Mouse (Mus musculus) midbrain, embryonic 10.5 days (tissue): ENCODE measurements at regions not wholly inside any gene's neighbourhood (a gene's known extent, or its start where the extent isn't known, plus 50 kb on each side); places are given as distances from the start of the nearest gene placed in this dataset.

ENCODE experiments used
- DNase-seq: peaks from one replicate; pipeline ENCODE4 v3.0.0-alpha.2; 2017; ENCODE audit warnings: low spot score
- H3K27ac ChIP-seq: fragments of 300-500 bp; sonication (generic); replicated peaks from 2 replicates; pipeline ENCODE4 v1.5.1; 2016; ENCODE audit warnings: mild to moderate bottlenecking
- H3K27me3 ChIP-seq: fragments of 300-500 bp; sonication (generic); 2 replicates; pipeline ENCODE4 v1.6.1; 2016; ENCODE audit warnings: low read depth, mild to moderate bottlenecking; ENCODE audit not compliant: poor library complexity, severe bottlenecking
- H3K36me3 ChIP-seq: fragments of 300-500 bp; sonication (generic); 2 replicates; pipeline ENCODE4 v1.6.1; 2016; ENCODE audit warnings: mild to moderate bottlenecking, moderate library complexity
- H3K4me1 ChIP-seq: fragments of 300-500 bp; sonication (generic); 2 replicates; pipeline ENCODE4 v1.6.1; 2016
- H3K4me3 ChIP-seq: fragments of 300-500 bp; sonication (generic); 2 replicates; pipeline ENCODE4 v1.5.1; 2016; ENCODE audit warnings: mild to moderate bottlenecking, moderate library complexity
- H3K9me3 ChIP-seq: fragments of 300-500 bp; sonication (generic); replicated peaks from 2 replicates; pipeline ENCODE4 v1.6.1; 2016; ENCODE audit warnings: mild to moderate bottlenecking
- WGBS: fragments of 180-500 bp; shearing (Covaris S2); methylation state at CpG from one replicate; pipeline ENCODE4 v1.1.7; 2016; 5-methylcytosine and 5-hydroxymethylcytosine counted together

- Histone ChIP-seq H3K9me3 (no peaks in the 10 kb centered on the region), H3K27ac (no peak overlapping the region), H3K4me3 (no peak overlapping the region), H3K27me3 (no peaks in the 10 kb centered on the region), H3K4me1 (no peaks in the 10 kb centered on the region), H3K36me3 (no peaks in the 10 kb centered on the region)
- DNase-seq = no peak
- WGBS = 77% methylated on average over 6 of the region's 6 CpGs
These were observed 459.9 kb upstream of the Pdzrn3 start for GRCm38 (mm10) chr6:101837563-101837962.

DNA sequence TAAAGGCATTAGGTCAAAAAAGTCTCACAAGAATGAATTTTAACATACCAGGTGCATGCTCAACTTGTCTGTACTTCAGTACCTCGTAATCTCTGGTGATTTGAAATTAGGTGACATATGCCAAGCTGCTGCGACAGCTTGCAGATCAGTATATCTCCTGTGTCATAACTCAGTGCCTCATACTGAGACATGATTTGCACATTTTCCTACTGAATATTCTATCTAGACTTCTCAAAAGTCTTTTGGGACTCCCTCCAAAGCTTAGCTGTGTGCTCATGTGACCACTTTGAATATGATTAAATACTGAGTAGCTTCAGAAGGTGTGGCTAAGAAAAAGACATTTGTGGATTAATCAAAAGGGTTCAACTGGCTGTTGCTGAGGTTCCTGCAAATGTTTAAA, 416.3 kb upstream of the Pdzrn3 start:
- WGBS = 86% methylated on average over 2 of the region's 2 CpGs
- Histone ChIP-seq H3K4me1 (no peaks in the 10 kb centered on the region), H3K27ac (no peak overlapping the region), H3K27me3 (no peaks in the 10 kb centered on the region), H3K4me3 (no peak overlapping the region), H3K9me3 (no peaks in the 10 kb centered on the region), H3K36me3 (no peaks in the 10 kb centered on the region)
- no peak for DNase-seq

DNA sequence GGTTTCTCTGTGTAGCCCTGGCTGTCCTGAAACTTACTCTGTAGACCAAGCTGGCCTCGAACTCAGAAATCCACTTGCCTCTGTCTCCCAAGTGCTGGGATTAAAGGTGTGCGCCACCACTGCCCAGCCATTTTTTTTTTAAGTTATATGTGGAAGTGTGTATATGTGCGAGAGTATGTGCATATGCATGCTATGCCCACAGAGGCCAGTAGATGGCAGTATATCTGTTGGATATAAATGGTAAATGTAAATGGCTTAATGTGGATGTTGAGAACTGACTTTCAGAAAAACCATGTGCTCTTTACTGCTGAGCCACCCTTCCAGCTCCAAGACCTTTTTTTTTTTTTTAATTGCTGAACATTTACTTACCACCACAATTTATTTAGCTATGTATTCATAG, 400.2 kb upstream of the Pdzrn3 start:
- Histone ChIP-seq H3K4me3 (no peak overlapping the region), H3K27ac (no peak overlapping the region), H3K4me1 (no peaks in the 10 kb centered on the region), H3K9me3 (peaks cover 3% of the 10 kb centered on the region; the same call in 1 of the 2 replicates), H3K27me3 (no peaks in the 10 kb centered on the region), H3K36me3 (no peaks in the 10 kb centered on the region)
- WGBS = 93% methylated on average over 3 of the region's 3 CpGs
- DNase-seq = no peak

- Histone ChIP-seq H3K36me3 (no peaks in the 10 kb centered on the region), H3K4me3 (no peak overlapping the region), H3K27me3 (no peaks in the 10 kb centered on the region), H3K4me1 (no peaks in the 10 kb centered on the region), H3K9me3 (peaks cover 3% of the 10 kb centered on the region; the same call in 1 of the 2 replicates), H3K27ac (no peak overlapping the region)
- DNase-seq = no peak
- 79% methylated on average over 5 of the region's 5 CpGs for WGBS
These were observed 395.5 kb upstream of the Pdzrn3 start for GRCm38 (mm10) chr6:101773151-101773550.

- Histone ChIP-seq H3K36me3 (no peaks in the 10 kb centered on the region), H3K9me3 (no peaks in the 10 kb centered on the region), H3K4me3 (no peak overlapping the region), H3K4me1 (no peaks in the 10 kb centered on the region), H3K27ac (no peak overlapping the region), H3K27me3 (no peaks in the 10 kb centered on the region)
- 36% methylated on average over 3 of the region's 3 CpGs for WGBS
- no peak for DNase-seq
These were observed 357.4 kb upstream of the Pdzrn3 start for GRCm38 (mm10) chr6:101735107-101735506.

- H3K4me1 ChIP-seq = no peaks in the 10 kb centered on the region
- no peaks in the 10 kb centered on the region for H3K9me3 ChIP-seq
- no peak overlapping the region for H3K27ac ChIP-seq
- H3K27me3 ChIP-seq = no peaks in the 10 kb centered on the region
- H3K36me3 ChIP-seq = no peaks in the 10 kb centered on the region
- no peak for DNase-seq
- no peak overlapping the region for H3K4me3 ChIP-seq
These were observed 342.8 kb upstream of the Pdzrn3 start for GRCm38 (mm10) chr6:101720513-101720912.

DNA sequence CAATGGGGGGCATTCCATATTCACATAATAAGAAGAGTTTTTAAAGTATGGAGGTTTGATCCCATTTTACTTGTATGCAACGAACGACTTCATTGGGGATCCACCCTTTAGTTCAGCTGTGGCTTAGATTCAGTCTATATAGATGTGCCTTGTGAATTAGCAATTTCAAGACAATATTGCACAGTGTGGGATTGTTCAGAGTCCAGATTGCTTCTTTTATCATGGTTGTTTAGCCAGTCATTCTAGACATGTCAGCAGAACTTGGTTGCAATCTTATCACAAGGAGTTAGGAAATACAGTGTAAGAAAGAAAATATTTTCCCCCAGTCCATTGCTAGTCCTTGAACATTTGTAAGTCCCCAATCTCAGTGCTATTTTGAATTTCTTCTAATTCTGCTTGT, 312.0 kb upstream of the Pdzrn3 start:
- WGBS = 92% methylated on average over 2 of the region's 2 CpGs
- Histone ChIP-seq H3K4me1 (no peaks in the 10 kb centered on the region), H3K27me3 (no peaks in the 10 kb centered on the region), H3K9me3 (no peaks in the 10 kb centered on the region), H3K36me3 (no peaks in the 10 kb centered on the region), H3K4me3 (no peak overlapping the region), H3K27ac (no peak overlapping the region)
- no peak for DNase-seq

DNA sequence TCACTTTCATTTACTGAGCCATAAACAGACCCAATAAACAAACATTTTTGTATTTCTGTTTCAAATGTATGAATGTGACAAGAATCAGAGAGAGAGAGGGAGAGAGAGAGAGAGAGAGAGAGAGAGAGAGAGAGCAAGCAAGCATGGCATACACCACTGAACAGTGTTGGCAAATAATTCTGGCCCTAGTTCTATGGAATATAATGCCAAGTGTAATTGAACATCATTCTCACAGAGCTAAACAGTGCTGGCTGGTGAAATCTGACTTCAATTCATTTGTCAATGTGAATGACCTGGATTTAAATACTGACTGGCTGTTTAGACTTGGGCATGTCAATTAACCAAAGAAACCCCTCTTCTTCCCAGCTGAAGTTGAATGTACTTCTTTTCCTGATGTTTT, 308.9 kb upstream of the Pdzrn3 start:
- DNase-seq = no peak
- no peaks in the 10 kb centered on the region for H3K4me1 ChIP-seq

GRCm38 (mm10) chr6:101685734-101686133, 308.0 kb upstream of the Pdzrn3 start:
- H3K27me3 ChIP-seq = no peaks in the 10 kb centered on the region
- no peak overlapping the region for H3K4me3 ChIP-seq
- no peak for DNase-seq
- no peaks in the 10 kb centered on the region for H3K36me3 ChIP-seq
- WGBS = 75% methylated on average over 8 of the region's 8 CpGs
- H3K9me3 ChIP-seq = no peaks in the 10 kb centered on the region
- H3K27ac ChIP-seq = no peak overlapping the region
- no peaks in the 10 kb centered on the region for H3K4me1 ChIP-seq

More for the DNA sequence above, 308.9 kb upstream of the Pdzrn3 start:
- Histone ChIP-seq H3K4me3 (no peak overlapping the region), H3K27ac (no peak overlapping the region), H3K27me3 (no peaks in the 10 kb centered on the region), H3K36me3 (no peaks in the 10 kb centered on the region), H3K9me3 (no peaks in the 10 kb centered on the region)

DNA sequence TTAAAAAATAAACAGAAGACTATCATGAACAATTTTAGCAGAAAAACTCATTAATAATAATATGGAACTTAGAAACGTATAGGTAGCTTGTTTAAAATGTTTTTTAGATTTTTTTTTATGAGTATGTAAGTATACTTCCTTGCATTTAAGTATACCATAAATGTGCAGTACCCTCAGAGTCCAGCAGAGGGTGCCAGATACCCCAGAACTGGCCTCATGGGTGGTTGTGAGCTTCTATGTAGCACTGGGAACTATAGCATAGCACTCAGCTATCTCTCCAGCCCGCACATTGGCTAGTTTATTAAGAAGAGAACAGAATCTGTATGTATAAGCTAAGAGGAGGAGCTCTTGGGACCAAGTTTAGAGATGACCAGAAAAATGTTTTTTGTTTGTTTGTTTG, 306.7 kb upstream of the Pdzrn3 start:
- DNase-seq = no peak
- Histone ChIP-seq H3K4me3 (no peak overlapping the region), H3K36me3 (no peaks in the 10 kb centered on the region), H3K9me3 (no peaks in the 10 kb centered on the region), H3K27ac (no peak overlapping the region), H3K27me3 (no peaks in the 10 kb centered on the region), H3K4me1 (no peaks in the 10 kb centered on the region)
- WGBS = 70% methylated on average over 2 of the region's 2 CpGs

- no peaks in the 10 kb centered on the region for H3K27me3 ChIP-seq
- no peaks in the 10 kb centered on the region for H3K9me3 ChIP-seq
- no peaks in the 10 kb centered on the region for H3K36me3 ChIP-seq
- DNase-seq = no peak
- WGBS = 91% methylated on average over 4 of the region's 4 CpGs
- H3K4me1 ChIP-seq = peaks cover 17% of the 10 kb centered on the region
- no peak overlapping the region for H3K27ac ChIP-seq
- no peak overlapping the region for H3K4me3 ChIP-seq
These were observed 297.1 kb upstream of the Pdzrn3 start for GRCm38 (mm10) chr6:101674846-101675245.

DNA sequence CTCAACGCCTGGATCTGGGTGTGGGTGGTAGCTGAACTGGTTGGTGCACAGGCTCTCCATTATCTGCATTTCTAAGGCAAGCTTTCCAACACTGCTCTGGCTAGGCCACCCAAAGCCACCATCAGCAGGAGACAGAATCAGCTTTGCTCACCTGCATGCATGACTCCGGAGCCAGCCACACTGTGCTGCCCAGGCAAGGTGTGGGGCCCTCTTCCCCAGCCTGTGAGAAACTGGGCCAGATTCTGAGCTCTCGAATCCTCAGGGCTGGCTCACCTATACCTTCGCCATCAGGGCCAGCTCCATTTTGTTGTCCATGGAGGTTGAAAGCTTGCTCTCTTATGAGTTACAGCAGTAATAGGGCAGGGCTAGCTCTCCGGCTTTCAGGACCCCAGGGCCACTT, 293.1 kb upstream of the Pdzrn3 start:
- H3K27ac ChIP-seq = peak overlapping the region; percentile 52
- no peaks in the 10 kb centered on the region for H3K27me3 ChIP-seq
- no peaks in the 10 kb centered on the region for H3K9me3 ChIP-seq
- no peak overlapping the region for H3K4me3 ChIP-seq
- no peaks in the 10 kb centered on the region for H3K36me3 ChIP-seq
- 65% methylated on average over 5 of the region's 5 CpGs for WGBS
- peaks cover 31% of the 10 kb centered on the region for H3K4me1 ChIP-seq
- DNase-seq = no peak

DNA sequence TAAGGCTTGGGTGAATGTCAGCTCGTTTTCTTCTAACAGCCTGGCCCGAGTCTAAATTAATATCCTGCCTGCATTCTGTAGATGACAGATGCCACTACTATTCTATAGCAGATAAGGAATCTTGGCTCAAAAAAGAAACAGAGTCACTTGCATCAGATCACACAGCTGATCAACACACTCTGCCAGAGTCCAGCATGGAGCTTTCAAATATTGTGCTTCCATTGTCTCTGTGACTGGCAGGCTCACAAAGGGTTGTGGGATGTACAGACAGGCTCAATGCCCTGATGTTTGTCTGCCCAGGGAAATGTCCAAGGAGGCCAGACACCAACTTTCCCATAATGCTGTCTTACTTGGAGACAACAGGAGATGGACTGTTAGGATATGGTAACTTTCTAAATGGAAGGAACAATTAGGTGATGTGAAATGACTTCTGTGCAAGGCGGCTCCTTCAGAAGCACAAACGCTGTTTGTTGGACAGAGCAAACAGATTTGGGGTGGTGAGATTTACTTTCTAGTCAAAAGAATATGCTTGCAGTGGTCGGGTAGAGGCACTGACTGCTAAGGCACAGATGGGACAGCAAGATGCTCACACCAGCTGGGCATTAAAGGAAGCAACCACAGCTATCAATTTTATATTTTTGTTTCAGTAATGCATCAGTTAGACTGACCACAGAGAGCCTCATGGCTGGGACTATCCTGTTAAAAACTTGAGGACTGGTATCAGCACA, 291.6 kb upstream of the Pdzrn3 start:
- Histone ChIP-seq H3K4me1 (peaks cover 31% of the 10 kb centered on the region), H3K36me3 (no peaks in the 10 kb centered on the region), H3K4me3 (no peak overlapping the region), H3K27me3 (no peaks in the 10 kb centered on the region), H3K27ac (peak overlapping the region; percentile 68), H3K9me3 (no peaks in the 10 kb centered on the region)
- 68% methylated on average over 5 of the region's 5 CpGs for WGBS
- DNase-seq = peak; percentile 33

- no peak for DNase-seq
- 90% methylated on average over 6 of the region's 6 CpGs for WGBS
These were observed 276.7 kb upstream of the Pdzrn3 start for GRCm38 (mm10) chr6:101654351-101654750.

More at GRCm38 (mm10) chr6:101654351-101654750, 276.7 kb upstream of the Pdzrn3 start:
- Histone ChIP-seq H3K27me3 (no peaks in the 10 kb centered on the region), H3K9me3 (no peaks in the 10 kb centered on the region), H3K27ac (no peak overlapping the region), H3K36me3 (no peaks in the 10 kb centered on the region), H3K4me1 (no peaks in the 10 kb centered on the region), H3K4me3 (no peak overlapping the region)
